Mouse (Mus musculus): ENCODE results near the gene Anxa4.

Anxa4 gene

DNA sequence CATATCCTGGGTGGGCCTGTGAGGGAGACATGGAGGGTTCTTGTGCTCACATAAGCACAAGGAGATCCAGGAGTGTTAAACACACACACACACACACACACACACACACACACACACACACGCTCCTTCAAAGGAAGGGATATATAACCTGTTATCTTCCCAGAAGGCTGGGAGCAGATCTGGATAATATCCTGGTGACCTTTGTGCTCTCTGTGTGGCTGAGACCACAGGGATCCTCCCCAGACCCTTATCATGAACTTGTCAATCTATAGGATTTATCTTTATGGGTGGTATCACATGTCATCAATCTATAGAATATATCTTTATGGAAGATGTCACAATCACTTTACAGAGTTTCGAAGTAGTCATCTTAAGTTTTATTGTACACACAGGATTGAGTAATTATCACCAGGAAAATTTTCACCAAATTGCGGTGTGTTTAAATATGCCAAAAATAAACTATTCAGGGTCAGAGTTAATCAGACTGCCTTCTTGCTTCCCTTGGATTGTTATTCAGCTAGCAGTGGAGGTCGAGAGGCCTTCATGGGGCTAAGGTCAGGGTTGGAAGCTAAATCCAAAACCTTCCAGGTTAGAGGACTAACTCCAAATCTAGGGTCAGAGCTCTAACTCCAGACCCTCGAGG lies 40.4 kb downstream of the Anxa4 start:
- no peak for DNase-seq (ENCODE audit: low read depth, low spot score)

DNA sequence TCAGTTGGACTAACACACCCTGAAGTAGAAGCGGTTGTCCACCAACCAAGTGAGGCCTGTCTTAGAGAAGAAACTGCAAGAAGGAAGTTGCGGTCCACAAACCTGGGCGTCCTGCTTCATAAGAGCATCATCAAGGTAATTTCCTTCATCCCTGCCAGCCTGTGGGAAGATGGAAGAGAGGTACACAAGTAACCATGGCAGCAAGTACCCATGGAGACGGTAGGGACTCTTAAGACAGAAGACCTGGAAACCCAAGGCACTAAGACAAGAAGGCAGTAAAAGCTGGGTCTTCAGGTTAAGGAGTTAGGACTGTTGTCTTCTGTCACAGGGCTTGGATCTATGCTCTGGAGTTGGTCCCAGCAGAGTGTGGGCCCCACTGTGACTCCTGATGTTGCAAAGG lies 42.4 kb downstream of the Anxa4 start:
- DNase-seq (ENCODE audit: low read depth, low spot score), result no peak

DNA sequence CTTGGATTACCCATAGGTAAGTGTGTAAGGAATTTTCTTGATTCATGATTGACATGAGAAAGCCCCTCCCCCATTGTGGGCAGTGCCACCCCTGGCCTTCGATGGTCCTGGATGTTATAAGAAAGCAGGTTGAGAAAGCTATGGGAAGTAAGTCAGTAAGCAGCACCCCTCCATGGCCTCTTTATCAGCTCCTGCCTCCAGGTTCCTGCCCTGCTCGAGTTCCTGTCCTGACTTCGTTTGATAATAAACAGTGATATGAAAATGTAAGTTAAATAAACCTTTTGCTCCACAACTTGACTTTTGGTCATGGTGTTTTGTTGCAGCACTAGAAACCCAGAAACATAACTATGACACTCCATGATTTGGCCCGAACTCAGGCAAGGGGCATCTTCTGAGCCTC lies 43.6 kb downstream of the Anxa4 start:
- no peak for DNase-seq (ENCODE audit: low read depth, low spot score)

DNA sequence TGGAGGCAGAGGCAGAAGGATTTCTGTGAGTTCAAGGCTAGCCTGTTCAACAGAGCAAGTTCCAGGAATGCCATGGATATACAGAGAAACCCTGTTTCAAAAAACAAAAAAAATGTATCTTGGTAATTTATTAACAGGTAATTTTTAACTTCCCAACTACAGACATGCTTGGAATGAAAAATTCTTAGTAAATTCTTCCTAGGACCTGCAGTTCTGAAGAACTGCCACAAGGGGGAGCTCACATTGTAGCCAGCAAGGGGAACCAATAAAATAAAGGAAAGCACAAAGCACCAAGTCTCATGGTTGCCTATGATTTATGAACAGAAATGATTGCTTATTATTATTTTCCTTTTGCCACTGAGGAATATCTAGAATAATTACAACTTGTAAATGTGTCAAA lies 46.2 kb downstream of the Anxa4 start:
- DNase-seq (ENCODE audit: low read depth, low spot score), result no peak

DNA sequence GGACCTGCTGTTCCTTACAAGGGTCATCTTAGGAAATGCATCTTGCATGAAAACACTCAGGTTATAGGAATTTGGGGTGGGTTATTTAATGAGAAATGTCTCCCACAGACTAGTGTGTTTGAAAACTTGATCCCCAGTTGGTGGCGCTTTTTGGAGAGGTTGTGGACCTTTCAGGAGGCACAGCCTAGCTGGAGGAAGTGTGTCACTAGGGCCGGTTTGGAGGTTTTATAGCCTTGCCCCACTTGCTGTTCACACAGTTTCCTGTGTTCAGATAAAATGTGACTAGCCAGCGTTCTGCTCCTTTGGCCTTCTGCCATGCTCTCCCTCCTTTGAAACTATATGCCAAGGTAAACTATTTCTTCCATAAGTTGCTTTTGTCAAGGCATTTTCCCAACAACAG lies 52.7 kb downstream of the Anxa4 start:
- DNase-seq (ENCODE audit: low read depth, low spot score), result no peak

DNA sequence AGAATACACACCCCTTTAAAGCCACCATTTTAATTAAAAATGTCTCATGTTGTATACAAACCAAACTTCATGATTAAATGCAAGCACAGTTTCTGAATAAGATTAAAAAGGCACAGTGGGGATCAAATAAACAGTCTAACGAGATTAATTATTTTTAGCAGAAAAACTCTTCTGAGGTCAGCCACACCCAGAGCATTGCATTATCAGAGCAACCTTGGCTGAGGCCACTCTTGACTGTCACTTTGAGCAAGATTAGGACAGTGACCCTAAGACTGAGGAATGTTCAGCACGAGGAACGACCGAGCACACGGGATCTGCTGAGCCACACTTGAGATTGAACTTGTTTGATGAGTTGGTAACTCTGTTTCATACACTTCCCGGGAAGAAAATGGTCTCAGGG lies 56.6 kb downstream of the Anxa4 start:
- no peak for DNase-seq (ENCODE audit: low read depth, low spot score)

DNA sequence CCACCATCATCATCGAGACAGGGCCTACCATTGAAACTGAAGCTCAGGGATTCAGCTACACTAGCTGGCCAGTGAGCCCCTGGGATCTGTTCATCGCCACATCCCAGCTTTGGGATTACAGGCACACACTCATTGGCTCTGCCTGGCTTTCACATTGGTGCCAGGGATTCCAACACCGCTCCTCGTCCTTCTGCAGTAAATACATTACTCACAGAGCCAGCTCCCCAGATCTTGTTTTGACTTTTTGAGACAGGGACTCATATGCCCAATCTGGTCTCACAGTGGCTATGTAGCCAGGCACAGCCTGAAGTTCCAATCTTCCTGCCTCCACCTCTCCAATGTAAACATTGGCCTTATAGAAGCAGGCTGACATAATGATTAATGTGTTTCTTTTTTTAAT lies 57.1 kb downstream of the Anxa4 start:
- no peak for DNase-seq (ENCODE audit: low read depth, low spot score)

DNA sequence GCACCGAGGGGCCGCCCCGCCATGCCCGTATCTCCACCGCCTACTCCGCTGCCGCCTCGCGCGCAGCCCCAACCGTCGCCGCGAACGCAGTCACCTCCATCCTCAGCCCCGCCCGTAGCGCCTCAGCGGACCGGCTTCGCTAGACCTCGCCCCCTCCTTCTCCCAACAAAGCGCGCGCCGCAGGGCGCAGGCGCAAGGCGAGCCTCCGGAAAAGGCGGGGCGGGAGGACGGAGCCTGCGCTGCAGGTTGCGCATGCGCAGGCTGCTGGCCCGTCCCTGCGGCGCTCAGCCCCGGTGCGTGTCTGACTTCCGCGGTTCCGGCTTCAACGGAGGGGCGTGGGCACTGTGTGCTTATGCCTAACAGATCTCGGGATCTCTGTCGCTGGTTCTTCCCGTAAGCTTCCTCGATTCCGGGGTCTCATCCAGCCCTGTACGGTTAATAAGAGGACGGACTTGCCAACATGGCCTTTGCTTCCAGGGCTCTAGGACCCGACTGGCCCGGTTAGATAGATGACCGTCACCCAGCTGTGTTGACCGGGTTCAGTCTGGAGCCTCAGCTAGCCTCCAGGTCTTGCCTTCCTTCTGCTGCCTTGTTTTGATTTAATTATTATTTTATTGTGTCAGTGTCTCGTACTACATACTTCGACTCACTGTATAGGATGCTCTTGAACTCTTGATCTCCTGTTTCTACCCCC lies 60.1 kb downstream of the Anxa4 start, which contains the start of gene Gmcl1:
Gene Gmcl1 (minus strand): TSS at position 201 of the 694 bp plus-strand sequence.
- DNase-seq (ENCODE audit: low read depth, low spot score), result peak; percentile 86

DNA sequence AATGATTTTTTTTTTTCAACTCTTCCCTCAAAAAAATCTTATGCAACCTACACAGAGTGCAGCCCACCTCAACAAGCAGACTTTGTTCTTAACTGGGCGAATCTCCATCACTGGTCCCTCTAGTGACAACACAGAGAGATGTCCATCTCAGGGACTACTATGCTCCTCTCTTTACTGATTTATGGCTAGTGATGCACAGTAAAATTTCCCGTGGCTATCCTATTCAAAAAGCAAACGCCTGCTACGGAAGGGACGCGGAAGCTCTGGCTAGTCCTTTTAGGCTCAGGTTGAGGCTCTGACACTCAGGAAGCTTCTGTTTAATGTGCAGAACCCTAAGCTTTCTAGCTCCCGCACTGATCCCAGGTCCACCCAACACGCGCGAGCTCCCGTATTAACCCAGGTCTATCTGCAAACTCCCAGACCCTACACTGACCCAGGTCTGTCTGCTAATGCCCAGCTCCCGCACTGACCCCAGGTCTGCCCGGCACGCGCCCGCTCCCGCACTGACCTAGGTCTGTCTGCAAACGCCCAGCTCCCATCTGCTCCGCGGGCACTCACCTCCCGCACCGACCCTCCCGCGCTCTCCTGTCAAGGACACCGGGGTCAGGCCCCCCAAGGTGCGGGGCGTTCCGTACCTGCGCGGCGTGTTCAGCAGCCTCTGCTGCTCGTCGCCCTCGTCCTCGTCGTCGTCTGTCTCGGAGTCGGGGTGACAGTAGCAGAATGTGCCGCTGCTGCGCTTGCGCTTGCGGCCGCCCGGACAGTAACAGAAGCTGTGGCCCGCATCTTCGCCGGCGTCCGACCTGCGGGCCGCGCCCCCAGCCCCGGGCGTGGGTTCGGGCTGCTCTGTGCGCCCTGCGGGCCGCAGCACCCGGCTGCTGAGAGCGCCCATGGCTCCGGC lies 60.9 kb downstream of the Anxa4 start:
- no peak for DNase-seq (ENCODE audit: low read depth, low spot score)

DNA sequence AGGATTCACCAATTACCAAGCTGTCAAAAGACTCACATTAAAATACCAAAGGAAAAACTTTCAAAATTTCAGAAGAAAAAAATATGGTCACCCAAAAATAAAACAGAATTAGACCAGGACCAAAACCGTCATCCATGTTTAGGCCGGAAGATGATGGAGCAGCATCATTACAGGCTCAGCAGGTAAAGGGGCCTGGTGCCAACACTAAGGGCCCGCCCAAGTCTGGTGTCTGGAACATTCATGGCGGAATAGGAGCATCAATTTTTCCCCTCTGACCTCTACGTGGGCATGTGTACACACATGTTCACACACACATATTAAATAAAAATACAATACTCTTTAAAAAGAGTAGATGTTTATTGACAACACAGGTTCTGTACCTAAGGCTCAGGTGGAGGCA lies 64.7 kb downstream of the Anxa4 start:
- no peak for DNase-seq (ENCODE audit: low read depth, low spot score)

DNA sequence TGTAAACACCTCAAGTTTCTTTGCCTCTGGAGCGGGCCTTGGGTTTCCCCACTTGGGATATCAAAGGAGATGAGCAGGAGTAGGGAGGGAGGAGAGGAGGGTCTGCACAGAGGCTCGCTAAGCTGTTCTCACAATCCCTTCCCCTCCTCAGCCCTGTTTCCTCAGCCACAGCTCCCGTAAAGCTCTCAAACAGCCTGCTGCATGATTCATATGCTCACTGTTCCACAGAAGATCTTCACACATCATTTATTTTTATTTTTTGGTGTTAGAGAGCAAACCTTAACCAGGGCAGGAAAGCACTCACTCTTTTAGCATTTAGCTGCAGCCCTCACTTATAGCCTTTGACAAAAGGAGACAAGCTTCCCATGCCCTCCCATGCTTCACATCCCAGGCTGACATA lies 71.4 kb downstream of the Anxa4 start:
- no peak for DNase-seq (ENCODE audit: low read depth, low spot score)

DNA sequence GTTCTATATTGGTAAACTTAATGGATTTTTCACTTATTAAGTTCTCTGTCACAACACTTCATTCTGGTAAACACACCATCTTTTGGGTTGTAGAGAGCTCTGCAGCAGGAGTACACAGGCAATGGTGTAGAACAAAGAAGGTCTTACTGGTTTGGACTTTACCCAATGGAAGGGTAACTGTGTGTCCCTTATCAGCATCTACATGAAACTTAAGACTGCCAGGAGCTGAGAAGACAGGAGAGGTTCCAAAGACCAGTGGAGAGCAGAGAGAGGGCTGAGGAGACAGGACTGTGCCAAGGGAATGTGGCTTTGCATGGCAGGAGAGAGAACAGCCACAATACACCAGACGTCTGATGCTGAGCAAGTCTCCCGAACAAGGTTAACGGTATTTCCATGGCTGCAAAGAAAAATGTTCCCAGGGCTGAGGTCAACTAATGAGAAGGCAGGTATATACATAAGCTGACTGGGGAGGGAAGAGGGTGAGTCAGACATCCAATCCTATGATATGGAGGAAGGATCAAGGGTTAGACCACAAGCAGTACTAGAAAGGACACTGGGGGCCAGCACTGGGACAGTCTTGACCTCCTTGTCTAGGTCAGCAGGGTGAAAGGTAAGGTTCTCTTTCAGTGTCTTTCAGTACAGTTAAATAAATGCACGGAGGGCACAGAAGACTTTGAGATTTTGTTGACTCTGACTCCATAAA lies 85.2 kb downstream of the Anxa4 start:
- DNase-seq (ENCODE audit: low read depth, low spot score), result no peak

DNA sequence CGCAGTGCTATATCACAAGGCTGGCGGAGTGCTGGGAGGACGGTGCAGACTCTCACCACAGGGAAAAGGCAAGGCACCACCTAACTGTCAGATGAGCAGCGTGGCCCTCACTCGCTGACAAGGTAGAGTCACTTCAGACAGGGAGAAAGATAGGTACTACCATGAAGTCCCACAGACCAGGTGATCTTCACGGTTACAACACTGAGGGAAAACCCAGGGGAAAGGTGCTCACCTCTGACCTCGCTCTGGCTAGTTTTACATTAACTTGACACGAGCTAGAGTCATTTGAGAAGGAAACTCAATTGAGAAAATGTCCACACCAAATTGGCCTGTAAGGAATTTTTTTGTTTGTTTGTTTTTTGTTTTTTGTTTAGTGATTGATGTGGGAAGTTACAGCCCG lies 90.8 kb downstream of the Anxa4 start:
- no peak for DNase-seq (ENCODE audit: low read depth, low spot score)

DNA sequence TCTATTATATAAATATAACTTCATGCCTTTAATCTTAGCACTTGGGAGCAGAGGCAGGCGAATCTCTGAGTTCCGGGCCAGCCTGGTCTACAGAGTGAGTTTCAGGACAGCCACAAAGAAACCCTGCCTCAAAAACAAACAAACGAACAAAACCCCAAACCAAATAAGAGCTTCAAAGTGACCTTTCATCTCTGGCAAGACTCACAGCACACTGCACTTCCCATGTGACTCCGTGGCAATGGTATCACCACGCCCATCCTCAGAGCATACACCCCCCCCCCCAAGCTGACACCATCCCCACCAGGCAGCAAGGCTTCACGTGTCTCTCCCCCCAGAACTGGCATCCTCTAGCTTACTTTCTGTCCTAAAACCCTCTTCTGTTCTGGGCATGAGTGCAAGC lies 95.5 kb downstream of the Anxa4 start:
- DNase-seq (ENCODE audit: low read depth, low spot score), result no peak

DNA sequence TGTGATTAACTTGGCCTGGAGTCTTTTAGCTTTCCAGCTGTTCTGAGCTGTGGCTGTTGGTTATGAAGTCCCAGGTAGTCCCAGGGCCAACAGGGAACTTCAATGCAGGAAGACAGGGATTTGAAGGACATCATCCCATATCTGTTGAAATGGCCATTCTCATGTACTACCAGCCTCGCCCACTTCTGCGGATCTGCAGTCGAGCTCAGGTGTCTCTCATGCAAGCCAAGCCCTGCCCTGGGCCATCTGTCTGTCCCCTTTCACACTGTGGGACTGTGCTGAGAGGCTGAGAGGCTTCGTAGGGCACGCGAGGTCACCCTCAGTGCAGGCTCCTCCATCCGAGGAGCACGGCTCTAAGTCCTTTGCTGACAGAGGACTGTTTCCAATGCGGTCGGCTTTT lies 97.2 kb downstream of the Anxa4 start:
- no peak for DNase-seq (ENCODE audit: low read depth, low spot score)

DNA sequence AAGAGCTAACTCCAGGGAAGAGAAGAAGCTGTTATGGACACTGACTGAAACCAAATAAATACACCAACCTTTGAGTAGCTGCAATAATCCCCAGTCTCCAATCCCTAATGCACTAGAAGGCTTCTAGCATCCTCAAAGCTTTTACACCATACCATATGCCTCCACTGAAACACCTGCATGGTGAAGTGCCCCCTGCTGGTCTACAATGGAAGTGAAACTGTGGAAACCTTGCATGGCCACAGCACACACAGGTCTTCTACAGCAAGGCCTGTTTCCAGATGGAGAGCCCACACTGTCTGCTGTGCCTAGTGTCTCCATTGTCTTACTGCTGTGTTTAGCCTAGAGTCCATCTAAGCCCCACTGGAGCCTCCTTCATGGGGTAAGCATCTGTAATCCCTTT lies 98.9 kb downstream of the Anxa4 start:
- no peak for DNase-seq (ENCODE audit: low read depth, low spot score)

DNA sequence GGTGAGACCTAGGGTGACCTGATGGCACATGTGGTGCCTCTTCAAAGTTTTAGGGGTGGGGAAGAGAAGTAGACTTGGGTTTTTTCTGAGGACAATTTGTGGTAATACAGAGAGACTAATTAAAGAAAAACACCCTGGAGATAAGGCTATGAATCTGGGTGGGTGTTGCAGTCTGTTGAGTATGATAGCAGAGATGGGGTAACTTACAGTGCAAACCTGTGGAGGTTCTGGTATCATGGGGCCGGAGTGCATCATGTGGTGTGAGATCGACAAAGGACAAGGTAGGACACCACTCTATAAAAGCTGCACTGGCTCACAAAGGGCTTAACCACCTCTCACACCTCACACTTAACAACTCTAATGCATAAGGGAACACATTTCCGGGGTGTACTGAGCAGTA lies 103.7 kb downstream of the Anxa4 start:
- DNase-seq (ENCODE audit: low read depth, low spot score), result no peak

DNA sequence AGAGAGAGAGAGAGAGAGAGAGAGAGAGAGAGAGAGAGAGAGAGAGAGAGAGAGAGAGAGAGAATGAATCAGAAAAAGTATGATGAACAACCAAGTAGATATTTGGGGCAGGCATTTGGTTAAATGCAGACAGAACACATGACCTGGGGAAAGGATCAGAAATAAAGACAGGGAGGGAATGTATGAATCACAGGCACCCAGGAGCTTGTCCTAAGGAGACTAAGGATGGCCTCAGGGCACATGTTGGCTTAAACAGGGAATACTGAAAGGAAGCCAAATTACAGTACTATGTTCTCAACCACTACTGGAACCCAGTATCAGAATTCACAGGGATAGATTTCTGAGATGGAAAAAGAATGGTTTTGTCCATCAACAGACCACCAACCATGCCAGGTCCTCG lies 106.4 kb downstream of the Anxa4 start:
- no peak for DNase-seq (ENCODE audit: low read depth, low spot score)
